Mouse (Mus musculus): ENCODE measurements around the gene Vwa5b1. TPM values are rescaled to one million over a fixed set of nuclear protein-coding genes. Genes with fewer than 3 reads are reported as not detected.

The Vwa5b1 gene
- total and polyA plus RNA-seq, 3 experiments: not detected

DNA sequence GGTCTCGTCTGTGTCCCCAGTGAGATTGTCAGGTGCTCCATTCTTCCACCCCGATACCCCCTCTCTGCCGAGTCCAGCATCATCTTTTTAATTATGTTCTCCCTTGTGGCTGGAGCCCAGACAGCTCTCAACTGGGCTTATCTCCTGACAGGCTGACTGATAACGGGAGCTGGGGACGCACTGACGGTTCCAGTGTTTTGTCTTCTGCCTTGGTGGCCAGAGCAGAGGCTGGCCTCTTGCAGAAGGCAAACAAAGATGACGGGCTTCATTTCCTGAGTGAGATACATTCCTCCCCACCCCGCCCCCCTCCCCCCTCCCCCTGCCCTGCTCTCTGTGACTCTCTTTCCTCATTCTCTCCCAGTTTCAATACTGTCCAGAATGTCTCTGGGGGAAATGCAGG lies 21.2 kb downstream of the Vwa5b1 start:
- no peak for DNase-seq (ENCODE audit: low read depth, low spot score)
- no peak overlapping the region for H3K9ac ChIP-seq (ENCODE audit: control insufficient read depth, low read depth, low read length, poor library complexity, severe bottlenecking)
- H3K36me3 ChIP-seq (ENCODE audit: control insufficient read depth in 1 of 2, insufficient read depth in 2 of 2, low read length in 2 of 2): no peaks in the 10 kb centered on the region
- no peaks in the 10 kb centered on the region for H3K27me3 ChIP-seq (ENCODE audit: control insufficient read depth in 1 of 2, insufficient read depth in 2 of 2, low read length in 2 of 2)
- TF ChIP-seq KAT2A (conservative IDR thresholded peaks at IDR 0.05; ENCODE audit: low read depth, low read length) (no peak), RCOR1 (IDR thresholded peaks at IDR 0.05; ENCODE audit: low read depth, low read length) (no peak), BHLHE40 (IDR thresholded peaks at IDR 0.05; ENCODE audit: borderline replicate concordance, low read depth, low read length) (no peak)
- H3K27ac ChIP-seq (ENCODE audit: control insufficient read depth, low read depth, low read length): no peak overlapping the region
- no peak overlapping the region for H3K4me3 ChIP-seq (ENCODE audit: control insufficient read depth in 1 of 2, insufficient read depth in 1 of 2, low read depth in 2 of 2, low read length in 2 of 2)
- H3K4me1 ChIP-seq (ENCODE audit: control insufficient read depth in 1 of 2, insufficient read depth in 2 of 2, low read length in 2 of 2): no peaks in the 10 kb centered on the region
- H3K79me2 ChIP-seq (ENCODE audit: control insufficient read depth, insufficient read depth, low read length, poor library complexity): no peaks in the 10 kb centered on the region
- no peaks in the 10 kb centered on the region for H3K9me3 ChIP-seq (replicated peaks; ENCODE audit: insufficient read depth, low read length)

DNA sequence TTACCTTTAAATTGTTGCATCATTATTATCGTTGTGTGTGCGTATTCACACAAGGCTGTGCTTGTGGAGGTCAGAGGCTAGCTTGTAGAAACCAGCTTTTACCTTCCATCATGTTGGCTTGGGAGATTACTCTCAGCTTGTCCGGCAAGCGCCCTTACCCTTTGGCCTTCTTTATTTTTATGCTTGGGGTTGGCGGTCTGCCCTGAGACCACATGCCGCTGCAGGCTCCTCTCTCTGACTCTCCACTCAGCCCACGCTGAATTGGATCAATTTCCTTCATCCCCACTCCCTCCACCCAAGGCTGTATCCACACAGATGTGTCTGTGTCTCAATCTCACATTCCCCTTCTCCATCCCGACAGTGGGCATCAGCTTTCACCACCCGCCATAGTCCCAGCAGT lies 33.8 kb downstream of the Vwa5b1 start:
- TF ChIP-seq POLR2AphosphoS5 (IDR thresholded peaks at IDR 0.05; ENCODE audit: borderline replicate concordance, low read depth, low read length) (no peak), ZNF384 (IDR thresholded peaks at IDR 0.05; ENCODE audit: low read depth, low read length) (no peak), UBTF (IDR thresholded peaks at IDR 0.05; ENCODE audit: borderline replicate concordance, insufficient read depth, low read depth, low read length) (no peak), ZC3H11A (IDR thresholded peaks at IDR 0.05; ENCODE audit: low read depth, low read length) (no peak), MAZ (IDR thresholded peaks at IDR 0.05; ENCODE audit: low read depth, low read length) (no peak), ZMIZ1 (IDR thresholded peaks at IDR 0.05; ENCODE audit: low read depth, low read length) (no peak), E2F4 (IDR thresholded peaks at IDR 0.05; ENCODE audit: borderline replicate concordance, low read depth, low read length) (no peak), ZKSCAN1 (IDR thresholded peaks at IDR 0.05; ENCODE audit: low read depth, low read length) (no peak), CTCF (IDR thresholded peaks at IDR 0.05 in 2 of 3, conservative IDR thresholded peaks at IDR 0.05 in 1 of 3; ENCODE audit: control insufficient read depth in 1 of 3, insufficient read depth in 1 of 3, low read depth in 2 of 3, low read length in 3 of 3, poor library complexity in 1 of 3, severe bottlenecking in 1 of 3) (no peak), CHD2 (IDR thresholded peaks at IDR 0.05; ENCODE audit: low read length) (no peak), SIN3A (IDR thresholded peaks at IDR 0.05; ENCODE audit: low read length) (no peak), NELFE (IDR thresholded peaks at IDR 0.05; ENCODE audit: low read depth, low read length) (no peak), USF1 (IDR thresholded peaks at IDR 0.05; ENCODE audit: low read depth, low read length) (no peak), KAT2A (conservative IDR thresholded peaks at IDR 0.05; ENCODE audit: low read depth, low read length) (no peak), TAL1 (IDR thresholded peaks at IDR 0.05; ENCODE audit: low read length) (no peak), MXI1 (IDR thresholded peaks at IDR 0.05; ENCODE audit: low read depth, low read length) (no peak), MAX (IDR thresholded peaks at IDR 0.05; ENCODE audit: low read length) (no peak)
- no peak for DNase-seq (ENCODE audit: low read depth, low spot score)
- H3K79me2 ChIP-seq (ENCODE audit: control insufficient read depth, insufficient read depth, low read length, poor library complexity): no peaks in the 10 kb centered on the region
- no peaks in the 10 kb centered on the region for H3K36me3 ChIP-seq (ENCODE audit: control insufficient read depth in 1 of 2, insufficient read depth in 2 of 2, low read length in 2 of 2)
- no peak overlapping the region for H3K27ac ChIP-seq (ENCODE audit: control insufficient read depth, low read depth, low read length)
- no peaks in the 10 kb centered on the region for H3K4me1 ChIP-seq (ENCODE audit: control insufficient read depth in 1 of 2, insufficient read depth in 2 of 2, low read length in 2 of 2)
- H3K4me3 ChIP-seq (ENCODE audit: control insufficient read depth in 1 of 2, insufficient read depth in 1 of 2, low read depth in 2 of 2, low read length in 2 of 2): no peak overlapping the region
- no peaks in the 10 kb centered on the region for H3K27me3 ChIP-seq (ENCODE audit: control insufficient read depth in 1 of 2, insufficient read depth in 2 of 2, low read length in 2 of 2)
- no peak overlapping the region for H3K9ac ChIP-seq (ENCODE audit: control insufficient read depth, low read depth, low read length, poor library complexity, severe bottlenecking)
- no peaks in the 10 kb centered on the region for H3K9me3 ChIP-seq (replicated peaks; ENCODE audit: insufficient read depth, low read length)

Data from MEL (cell line).